Mouse (Mus musculus): ENCODE measurements around the gene Zfp207. TPM values are rescaled to one million over a fixed set of nuclear protein-coding genes. Genes with fewer than 3 reads are reported as not detected.

The Zfp207 gene
- 142 and 144 TPM in 2 replicates for polyA plus RNA-seq (2015; fragmentation: Nextera tagmentation; extraction: Ambion mirVana)

DNA sequence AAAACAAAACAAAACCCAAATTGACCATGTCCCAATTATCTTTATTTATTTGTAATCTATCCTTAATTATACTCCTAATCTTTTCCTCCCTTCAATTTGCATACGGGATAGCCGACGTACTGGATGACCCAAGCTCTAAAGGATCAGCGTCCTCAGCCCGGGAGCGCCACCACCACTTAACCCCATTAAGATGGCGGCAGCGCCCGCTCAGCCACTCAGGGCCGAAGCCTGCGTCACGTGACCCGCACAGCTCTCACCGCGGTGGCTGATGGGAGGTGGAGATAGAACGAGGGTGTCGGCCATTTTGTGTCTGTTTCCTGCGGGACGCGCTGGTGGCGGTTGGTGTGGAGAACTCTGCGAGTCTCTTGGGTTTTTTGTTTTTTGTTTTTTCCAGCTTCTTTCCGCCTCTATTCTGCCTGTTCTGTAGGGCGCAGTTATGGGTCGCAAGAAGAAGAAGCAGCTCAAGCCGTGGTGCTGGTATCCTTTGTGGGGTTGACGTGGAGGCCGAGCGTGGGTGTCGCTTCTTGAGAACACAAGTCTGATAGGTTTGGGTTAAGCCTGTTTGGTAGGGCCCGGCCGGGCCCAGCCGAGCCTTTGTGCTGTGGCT, at the start of gene Zfp207:
Zfp207 (plus strand) TSS at position 261 of the 607 bp plus-strand sequence.

DNA sequence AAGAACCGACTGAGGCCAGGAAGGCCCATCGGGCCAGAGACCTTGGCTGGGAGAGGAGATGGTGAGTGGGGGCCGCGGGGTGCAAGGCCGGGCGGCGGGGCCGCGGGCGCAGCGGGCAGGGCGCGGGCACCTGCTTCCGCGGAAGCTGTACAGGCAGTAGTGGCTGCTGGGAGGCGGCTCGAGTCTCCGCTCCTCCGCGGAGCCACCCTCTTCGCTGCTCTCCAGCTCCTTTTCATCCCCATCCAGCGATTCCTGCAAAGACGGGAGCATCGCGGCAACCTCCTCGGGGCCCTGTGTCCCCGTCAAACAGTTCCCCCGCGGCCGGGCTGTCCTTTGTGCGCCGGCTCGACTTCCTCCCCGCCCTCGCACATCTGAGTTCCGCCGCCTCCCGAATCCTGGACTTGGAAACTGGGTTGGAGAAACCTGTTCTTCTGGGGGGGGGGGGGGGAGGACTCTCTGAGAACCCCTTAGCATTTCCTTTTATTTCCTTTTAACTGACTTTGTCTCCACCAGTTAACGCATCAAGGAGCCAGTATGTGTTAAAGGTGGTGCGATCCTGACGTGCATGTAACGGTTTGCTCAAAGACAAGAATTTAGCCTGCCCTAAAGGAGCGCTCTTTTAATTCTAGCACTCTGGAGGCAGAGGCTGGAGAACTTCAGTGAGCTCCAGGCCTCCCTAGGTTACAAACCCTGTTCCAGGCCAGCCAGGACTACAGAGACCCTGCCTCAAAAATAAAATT, 5.2 kb upstream of the Zfp207 start, which contains the start of gene 5730455P16Rik:
5730455P16Rik (minus strand) TSS at position 323 of the 740 bp plus-strand sequence.

DNA sequence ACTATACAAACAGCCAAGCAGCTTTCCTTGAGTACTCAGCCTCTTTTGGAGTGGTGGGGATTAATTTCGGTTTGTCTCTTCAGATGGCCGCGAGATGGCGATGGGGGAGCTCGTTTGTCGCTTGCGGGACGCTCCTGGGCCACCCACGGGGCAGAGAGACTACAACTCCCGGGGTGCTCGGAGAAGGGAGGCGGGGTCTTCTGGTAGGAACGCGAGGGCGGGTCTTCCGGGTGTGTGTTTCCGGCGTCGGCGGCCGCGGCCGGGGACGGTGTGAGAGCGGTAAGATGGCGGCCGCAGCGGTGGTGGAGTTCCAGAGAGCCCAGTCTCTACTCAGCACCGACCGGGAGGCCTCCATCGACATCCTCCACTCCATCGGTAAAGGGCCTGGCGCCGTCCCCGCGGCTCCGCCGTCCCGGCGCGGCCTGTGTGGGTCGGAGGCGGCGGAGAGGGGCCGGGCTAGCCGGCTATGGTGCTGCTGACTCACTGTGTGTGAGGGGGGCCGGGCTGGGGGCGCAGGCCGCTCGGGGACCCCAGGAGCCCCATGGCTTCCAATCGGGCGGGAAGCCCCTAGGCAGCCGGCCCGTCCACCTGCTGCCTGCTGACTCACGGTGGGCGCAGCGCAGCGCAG, 45.4 kb downstream of the Zfp207 start, which contains the start of gene Psmd11:
Psmd11 (plus strand) TSS at position 235 of the 628 bp plus-strand sequence.

Other genes starting within 250 kb of the Zfp207 start
- gene Tefm, start 241.1 kb upstream of the Zfp207 start, polyA plus RNA-seq (2015; fragmentation: Nextera tagmentation; extraction: Ambion mirVana) = 12.3 and 12.5 TPM in 2 replicates
- 3.2 and 4.0 TPM in 2 replicates for gene Adap2, start 229.2 kb upstream of the Zfp207 start, polyA plus RNA-seq (2015; fragmentation: Nextera tagmentation; extraction: Ambion mirVana)
- 6.5 and 7.6 TPM in 2 replicates for gene Rnf135, start 199.4 kb upstream of the Zfp207 start, polyA plus RNA-seq (2015; fragmentation: Nextera tagmentation; extraction: Ambion mirVana)
- 18.3 and 22.2 TPM in 2 replicates for gene Rhot1, start 174.3 kb upstream of the Zfp207 start, polyA plus RNA-seq (2015; fragmentation: Nextera tagmentation; extraction: Ambion mirVana)
- 1.1 and 1.4 TPM in 2 replicates for gene Rhbdl3, start 82.4 kb upstream of the Zfp207 start, polyA plus RNA-seq (2015; fragmentation: Nextera tagmentation; extraction: Ambion mirVana)
- gene 5730455P16Rik, start 5.2 kb upstream of the Zfp207 start, polyA plus RNA-seq (2015; fragmentation: Nextera tagmentation; extraction: Ambion mirVana) = 10.9 and 11.1 TPM in 2 replicates
- 175 and 197 TPM in 2 replicates for gene Psmd11, start 45.3 kb downstream of the Zfp207 start, polyA plus RNA-seq (2015; fragmentation: Nextera tagmentation; extraction: Ambion mirVana)
- gene Cdk5r1, start 93.7 kb downstream of the Zfp207 start, polyA plus RNA-seq (2015; fragmentation: Nextera tagmentation; extraction: Ambion mirVana) = 0.66 and 0.80 TPM in 2 replicates